Mouse (Mus musculus) heart, embryonic 10.5 days (tissue): ENCODE results near the gene Tceanc. TPM values are rescaled to one million over a fixed set of nuclear protein-coding genes. Genes with fewer than 3 reads are reported as not detected.

Experiments used
- DNase-seq: peaks from one replicate; pipeline ENCODE4 v3.0.0-alpha.2; 2017; ENCODE audit warnings: low spot score
- H3K27ac ChIP-seq: fragments of 300-500 bp; sonication (generic); 2 replicates; pipeline ENCODE4 v1.5.1; 2016; ENCODE audit warnings: mild to moderate bottlenecking
- H3K27me3 ChIP-seq: fragments of 300-500 bp; sonication (generic); 2 replicates; pipeline ENCODE4 v1.6.1; 2016; ENCODE audit warnings: mild to moderate bottlenecking; ENCODE audit not compliant: poor library complexity, insufficient read depth, severe bottlenecking
- H3K36me3 ChIP-seq: fragments of 300-500 bp; sonication (generic); 2 replicates; pipeline ENCODE4 v1.6.1; 2016; ENCODE audit warnings: mild to moderate bottlenecking, moderate library complexity
- H3K4me1 ChIP-seq: fragments of 300-500 bp; sonication (generic); 2 replicates; pipeline ENCODE4 v1.6.1; 2016; ENCODE audit warnings: mild to moderate bottlenecking
- H3K4me3 ChIP-seq: fragments of 300-500 bp; sonication (generic); 2 replicates; pipeline ENCODE4 v1.5.1; 2016; ENCODE audit warnings: mild to moderate bottlenecking, moderate library complexity
- H3K9me3 ChIP-seq: fragments of 300-500 bp; sonication (generic); 2 replicates; pipeline ENCODE4 v1.6.1; 2016; ENCODE audit warnings: mild to moderate bottlenecking, moderate library complexity
- WGBS: fragments of 180-500 bp; shearing (Covaris S2); methylation state at CpG from one replicate; pipeline ENCODE4 v1.1.7; 2016; 5-methylcytosine and 5-hydroxymethylcytosine counted together
- polyA plus RNA-seq: library from polyadenylated mRNA; unstranded; fragments of >200 nt; fragmentation: Nextera tagmentation; extraction: Ambion mirVana; gene quantifications from 2 replicates; pipeline ENCODE4 v1.2.1, GENCODE M21; 2016

Tceanc gene
- 7.0 and 8.0 TPM in 2 replicates for polyA plus RNA-seq

DNA sequence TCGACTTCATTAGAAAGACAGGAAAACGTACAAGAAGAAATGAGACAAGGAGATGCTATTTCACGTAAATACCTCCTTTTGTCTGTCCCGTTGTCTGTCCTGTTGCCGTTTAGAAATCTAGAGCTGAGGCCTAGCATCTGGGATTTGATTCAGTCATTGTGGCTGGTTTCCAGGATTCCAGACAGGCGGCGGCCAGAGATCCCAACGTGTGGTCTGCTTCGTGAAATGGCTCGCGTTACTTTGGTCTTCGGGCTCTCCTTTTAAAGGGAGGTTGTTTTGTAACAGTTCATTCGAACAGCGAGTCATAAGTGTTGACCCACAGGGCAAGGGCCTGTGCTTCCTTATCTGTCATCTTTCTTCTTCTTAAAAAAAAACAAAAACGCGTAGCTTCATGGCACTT is at the start of gene Tceanc:
Gene Tceanc (minus strand): TSS at position 223 of the 400 bp plus-strand sequence.
- Histone ChIP-seq H3K9me3 (no peaks in the 10 kb centered on the region), H3K36me3 (no peaks in the 10 kb centered on the region), H3K4me1 (no peaks in the 10 kb centered on the region), H3K27ac (no peak within 1 kb of the TSS), H3K4me3 (no peak within 1 kb of the TSS), H3K27me3 (no peaks in the 10 kb centered on the region)
- 74% methylated on average over 16 of the region's 16 CpGs for WGBS
- no peak for DNase-seq

- WGBS, result 83% methylated on average over 6 of the region's 6 CpGs
- no peak for DNase-seq
- no peak overlapping the region for H3K4me3 ChIP-seq
- no peak overlapping the region for H3K27ac ChIP-seq
- H3K4me1 ChIP-seq, result no peaks in the 10 kb centered on the region
- no peaks in the 10 kb centered on the region for H3K36me3 ChIP-seq
- no peaks in the 10 kb centered on the region for H3K27me3 ChIP-seq
- H3K9me3 ChIP-seq, result no peaks in the 10 kb centered on the region
Observed at GRCm38 (mm10) chrX:166565983-166566382, 47.6 kb upstream of the Tceanc start.

- WGBS, result 61% methylated on average over 5 of the region's 5 CpGs
- H3K4me1 ChIP-seq, result no peaks in the 10 kb centered on the region
- no peak overlapping the region for H3K4me3 ChIP-seq
- no peak overlapping the region for H3K27ac ChIP-seq
- no peaks in the 10 kb centered on the region for H3K9me3 ChIP-seq
- H3K36me3 ChIP-seq, result no peaks in the 10 kb centered on the region
- H3K27me3 ChIP-seq, result no peaks in the 10 kb centered on the region
- no peak for DNase-seq
Observed at GRCm38 (mm10) chrX:166565401-166565800, 47.0 kb upstream of the Tceanc start.

GRCm38 (mm10) chrX:166564900-166565299 is 46.5 kb upstream of the Tceanc start:
- no peak for DNase-seq
- 64% methylated on average over 5 of the region's 5 CpGs for WGBS

GRCm38 (mm10) chrX:166559333-166559732 is 41.0 kb upstream of the Tceanc start:
- H3K36me3 ChIP-seq, result no peaks in the 10 kb centered on the region
- 86% methylated on average over 3 of the region's 3 CpGs for WGBS
- no peak overlapping the region for H3K4me3 ChIP-seq
- H3K9me3 ChIP-seq, result no peaks in the 10 kb centered on the region
- no peak for DNase-seq
- H3K27me3 ChIP-seq, result no peaks in the 10 kb centered on the region; the same call in 1 of the 2 replicates
- H3K27ac ChIP-seq, result no peak overlapping the region
- H3K4me1 ChIP-seq, result no peaks in the 10 kb centered on the region

More at GRCm38 (mm10) chrX:166564900-166565299, 46.5 kb upstream of the Tceanc start:
- H3K27me3 ChIP-seq, result no peaks in the 10 kb centered on the region
- H3K36me3 ChIP-seq, result no peaks in the 10 kb centered on the region
- no peaks in the 10 kb centered on the region for H3K4me1 ChIP-seq
- H3K9me3 ChIP-seq, result no peaks in the 10 kb centered on the region
- H3K27ac ChIP-seq, result no peak overlapping the region
- H3K4me3 ChIP-seq, result no peak overlapping the region

DNA sequence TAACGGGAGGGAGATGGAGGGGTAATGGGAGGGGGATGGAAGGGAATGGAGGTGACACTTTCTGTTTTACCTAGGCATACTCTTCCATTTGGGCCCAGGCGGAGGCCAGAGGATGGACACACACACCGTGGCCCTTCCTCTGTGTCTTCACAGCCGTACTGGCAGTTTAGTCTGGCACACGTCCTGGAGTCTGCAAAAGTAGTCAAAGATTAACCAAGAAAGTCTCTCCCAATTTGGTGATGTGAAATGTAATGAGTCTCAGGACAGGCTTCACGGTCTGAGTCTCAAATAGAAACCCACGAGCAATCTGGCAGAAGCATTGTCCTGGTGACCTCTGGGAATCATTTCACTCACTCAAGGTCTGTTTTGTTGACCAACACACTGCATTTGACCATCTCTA is 34.0 kb upstream of the Tceanc start:
- H3K27me3 ChIP-seq, result no peaks in the 10 kb centered on the region; the same call in 1 of the 2 replicates
- H3K4me3 ChIP-seq, result no peak overlapping the region
- 79% methylated on average over 7 of the region's 7 CpGs for WGBS
- H3K4me1 ChIP-seq, result no peaks in the 10 kb centered on the region
- H3K9me3 ChIP-seq, result no peaks in the 10 kb centered on the region
- DNase-seq, result no peak
- no peak overlapping the region for H3K27ac ChIP-seq
- H3K36me3 ChIP-seq, result no peaks in the 10 kb centered on the region

- WGBS, result 64% methylated on average over 2 of the region's 2 CpGs
- H3K27me3 ChIP-seq, result no peaks in the 10 kb centered on the region
Observed at GRCm38 (mm10) chrX:166546495-166546894, 28.1 kb upstream of the Tceanc start.

GRCm38 (mm10) chrX:166535138-166535537 is 16.8 kb upstream of the Tceanc start:
- Histone ChIP-seq H3K9me3 (no peaks in the 10 kb centered on the region), H3K36me3 (no peaks in the 10 kb centered on the region), H3K4me1 (no peaks in the 10 kb centered on the region), H3K27me3 (no peaks in the 10 kb centered on the region), H3K4me3 (no peak overlapping the region), H3K27ac (no peak overlapping the region)
- no peak for DNase-seq
- WGBS, result 42% methylated on average over 4 of the region's 4 CpGs

More at GRCm38 (mm10) chrX:166546495-166546894, 28.1 kb upstream of the Tceanc start:
- Histone ChIP-seq H3K4me3 (no peak overlapping the region), H3K27ac (no peak overlapping the region), H3K4me1 (no peaks in the 10 kb centered on the region), H3K36me3 (no peaks in the 10 kb centered on the region), H3K9me3 (no peaks in the 10 kb centered on the region)
- DNase-seq, result no peak

GRCm38 (mm10) chrX:166533432-166533831 is 15.1 kb upstream of the Tceanc start:
- 0 out of 2 replicates have a peak, but pooled peaks cover 3% of the 10 kb centered on the region for H3K27me3 ChIP-seq
- no peaks in the 10 kb centered on the region for H3K36me3 ChIP-seq
- no peaks in the 10 kb centered on the region for H3K9me3 ChIP-seq
- DNase-seq, result no peak
- WGBS, result 81% methylated on average over 4 of the region's 4 CpGs
- H3K27ac ChIP-seq, result no peak overlapping the region
- no peak overlapping the region for H3K4me3 ChIP-seq
- H3K4me1 ChIP-seq, result no peaks in the 10 kb centered on the region

DNA sequence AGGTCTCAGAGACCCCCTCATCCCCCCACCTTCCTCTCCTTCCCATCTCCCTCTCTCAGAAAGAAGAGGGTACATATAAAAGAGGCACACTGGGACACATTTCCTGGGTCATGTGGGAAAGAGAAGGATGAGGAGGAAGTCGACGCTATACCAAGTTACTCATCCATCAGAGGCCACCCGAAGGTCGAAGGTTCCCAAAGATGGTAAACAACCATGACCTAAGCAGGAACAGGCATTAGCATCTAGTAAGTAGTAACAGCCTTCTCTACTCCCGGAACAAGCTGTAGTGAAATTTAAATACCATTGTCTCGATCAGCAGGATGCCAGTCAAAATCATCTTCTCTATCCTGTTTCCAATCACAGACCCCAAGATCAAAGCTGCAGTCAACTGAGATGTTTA is 13.3 kb upstream of the Tceanc start:
- Histone ChIP-seq H3K4me1 (no peaks in the 10 kb centered on the region), H3K27ac (no peak overlapping the region), H3K4me3 (no peak overlapping the region), H3K9me3 (no peaks in the 10 kb centered on the region), H3K36me3 (no peaks in the 10 kb centered on the region), H3K27me3 (0 out of 2 replicates have a peak, but pooled peaks cover 5% of the 10 kb centered on the region)
- 53% methylated on average over 6 of the region's 6 CpGs for WGBS
- DNase-seq, result no peak

- H3K27me3 ChIP-seq, result 0 out of 2 replicates have a peak, but pooled peaks cover 5% of the 10 kb centered on the region
- no peak overlapping the region for H3K27ac ChIP-seq
- H3K4me1 ChIP-seq, result no peaks in the 10 kb centered on the region
- H3K4me3 ChIP-seq, result no peak overlapping the region
- no peaks in the 10 kb centered on the region for H3K36me3 ChIP-seq
- no peak for DNase-seq
- 81% methylated on average over 3 of the region's 3 CpGs for WGBS
- H3K9me3 ChIP-seq, result no peaks in the 10 kb centered on the region
Observed at GRCm38 (mm10) chrX:166528126-166528525, 9.8 kb upstream of the Tceanc start.

GRCm38 (mm10) chrX:166525637-166526315 is 7.4 kb upstream of the Tceanc start:
- DNase-seq, result no peak
- Histone ChIP-seq H3K9me3 (no peaks in the 10 kb centered on the region), H3K4me3 (no peak overlapping the region), H3K36me3 (no peaks in the 10 kb centered on the region), H3K4me1 (no peaks in the 10 kb centered on the region), H3K27ac (no peak overlapping the region), H3K27me3 (0 out of 2 replicates have a peak, but pooled peaks cover 5% of the 10 kb centered on the region)
- WGBS, result 82% methylated on average over 2 of the region's 2 CpGs

DNA sequence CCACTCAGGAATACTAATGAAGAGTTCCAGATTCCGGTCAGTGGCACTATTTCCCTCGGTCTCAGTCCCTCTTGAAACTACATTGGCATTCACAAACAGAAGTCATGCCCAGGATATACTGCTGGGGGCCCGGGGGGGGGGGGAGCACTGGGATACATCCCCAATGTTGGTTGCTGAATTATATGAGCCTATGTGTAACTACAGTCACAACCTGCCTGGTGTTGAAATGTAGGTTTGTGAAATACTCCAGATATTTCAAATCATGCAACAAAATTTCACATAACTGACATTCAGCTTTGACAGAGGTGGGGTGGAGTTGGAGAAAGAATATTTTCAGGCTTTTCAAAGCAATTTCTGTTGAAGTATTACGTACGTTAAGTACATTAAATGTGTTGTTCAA is 2.4 kb upstream of the Tceanc start:
- 76% methylated on average over 5 of the region's 5 CpGs for WGBS
- Histone ChIP-seq H3K4me3 (no peak overlapping the region), H3K36me3 (no peaks in the 10 kb centered on the region), H3K4me1 (no peaks in the 10 kb centered on the region), H3K27ac (no peak overlapping the region), H3K27me3 (no peaks in the 10 kb centered on the region), H3K9me3 (no peaks in the 10 kb centered on the region)
- DNase-seq, result no peak

DNA sequence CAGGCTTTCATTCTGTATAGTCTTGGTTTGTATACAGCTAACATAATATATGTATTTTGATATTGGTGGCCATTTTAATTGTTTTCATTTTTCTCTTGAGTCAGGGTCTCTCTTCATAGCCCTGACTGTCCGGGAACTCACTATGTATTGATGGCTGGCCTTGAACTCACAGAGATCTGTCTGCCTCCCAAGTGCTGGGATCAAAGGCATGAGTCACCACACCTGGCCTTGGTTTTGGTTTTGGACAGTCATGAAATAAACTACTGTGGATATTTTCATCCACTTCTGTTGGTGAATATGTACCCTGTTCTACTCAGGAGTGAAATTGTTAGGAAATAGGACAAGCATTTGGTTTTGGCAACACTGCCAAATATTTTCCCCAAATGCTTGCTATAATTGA is 1.7 kb downstream of the Tceanc start:
- H3K27ac ChIP-seq, result no peak overlapping the region
- H3K4me3 ChIP-seq, result no peak overlapping the region
- WGBS, result 85% methylated on average over 1 of the region's 1 CpGs
- H3K9me3 ChIP-seq, result no peaks in the 10 kb centered on the region
- H3K27me3 ChIP-seq, result no peaks in the 10 kb centered on the region
- no peaks in the 10 kb centered on the region for H3K4me1 ChIP-seq
- DNase-seq, result no peak
- H3K36me3 ChIP-seq, result no peaks in the 10 kb centered on the region
